Mouse (Mus musculus): ENCODE measurements at regions not wholly inside any gene's neighbourhood (a gene's known extent, or its start where the extent isn't known, plus 50 kb on each side); places are given as distances from the start of the nearest gene placed in this dataset.
"Not testable (repeated sequence)": the region's sequence is repeated elsewhere in the genome, so short reads cannot be mapped to it uniquely, and the experiment has no call there.

GRCm38 (mm10) chr15:5892034-5892433, 407.6 kb upstream of the Dab2 start:
- no peaks in the 10 kb centered on the region for H3K27me3 ChIP-seq (ENCODE audit: control insufficient read depth in 1 of 2, insufficient read depth in 2 of 2, low read length in 2 of 2)
- no peak for TF ChIP-seq GATA1 (IDR thresholded peaks at IDR 0.05; ENCODE audit: low read depth, low read length)
- TF ChIP-seq GABPA (IDR thresholded peaks at IDR 0.05; ENCODE audit: low read depth, low read length) = no peak
- H3K4me1 ChIP-seq (ENCODE audit: control insufficient read depth in 1 of 2, insufficient read depth in 2 of 2, low read length in 2 of 2) = no peaks in the 10 kb centered on the region
- H3K27ac ChIP-seq (ENCODE audit: control insufficient read depth, low read depth, low read length) = no peak overlapping the region
- H3K79me2 ChIP-seq (ENCODE audit: control insufficient read depth, insufficient read depth, low read length, poor library complexity) = no peaks in the 10 kb centered on the region
- no peaks in the 10 kb centered on the region for H3K9me3 ChIP-seq (replicated peaks; ENCODE audit: insufficient read depth, low read length)
- no peak for DNase-seq (ENCODE audit: low read depth, low spot score)
- no peak overlapping the region for H3K4me3 ChIP-seq (ENCODE audit: control insufficient read depth in 1 of 2, insufficient read depth in 1 of 2, low read depth in 2 of 2, low read length in 2 of 2)
- no peaks in the 10 kb centered on the region for H3K36me3 ChIP-seq (ENCODE audit: control insufficient read depth in 1 of 2, insufficient read depth in 2 of 2, low read length in 2 of 2)
- no peak overlapping the region for H3K9ac ChIP-seq (ENCODE audit: control insufficient read depth, low read depth, low read length, poor library complexity, severe bottlenecking)

GRCm38 (mm10) chr15:5895688-5896470, 403.7 kb upstream of the Dab2 start:
- DNase-seq (ENCODE audit: low read depth, low spot score) = not testable (repeated sequence)

GRCm38 (mm10) chr15:5915261-5915660, 384.3 kb upstream of the Dab2 start:
- no peak overlapping the region for H3K27ac ChIP-seq (ENCODE audit: control insufficient read depth, low read depth, low read length)
- no peaks in the 10 kb centered on the region for H3K4me1 ChIP-seq (ENCODE audit: control insufficient read depth in 1 of 2, insufficient read depth in 2 of 2, low read length in 2 of 2)
- no peaks in the 10 kb centered on the region for H3K36me3 ChIP-seq (ENCODE audit: control insufficient read depth in 1 of 2, insufficient read depth in 2 of 2, low read length in 2 of 2)
- no peaks in the 10 kb centered on the region for H3K9me3 ChIP-seq (replicated peaks; ENCODE audit: insufficient read depth, low read length)
- peak; percentile 81 for TF ChIP-seq SMC3 (IDR thresholded peaks at IDR 0.05; ENCODE audit: low read depth, low read length)
- TF ChIP-seq TAL1 (IDR thresholded peaks at IDR 0.05; ENCODE audit: low read length) = no peak
- peak; percentile 39 for TF ChIP-seq ZC3H11A (IDR thresholded peaks at IDR 0.05; ENCODE audit: low read depth, low read length)
- TF ChIP-seq RAD21 (IDR thresholded peaks at IDR 0.05; ENCODE audit: low read depth, low read length) = peak; percentile 55
- no peak for TF ChIP-seq GABPA (IDR thresholded peaks at IDR 0.05; ENCODE audit: low read depth, low read length)
- peak; percentile 18 to 56 (median 22); a peak in 4 of 6 replicates for TF ChIP-seq CTCF (IDR thresholded peaks at IDR 0.05 in 2 of 3, conservative IDR thresholded peaks at IDR 0.05 in 1 of 3; ENCODE audit: control insufficient read depth in 1 of 3, insufficient read depth in 1 of 3, low read depth in 2 of 3, low read length in 3 of 3, poor library complexity in 1 of 3, severe bottlenecking in 1 of 3)
- TF ChIP-seq JUND (IDR thresholded peaks at IDR 0.05; ENCODE audit: low read depth, low read length) = no peak
- TF ChIP-seq ZKSCAN1 (IDR thresholded peaks at IDR 0.05; ENCODE audit: low read depth, low read length) = no peak
- no peak for TF ChIP-seq HCFC1 (IDR thresholded peaks at IDR 0.05; ENCODE audit: low read depth, low read length)
- H3K4me3 ChIP-seq (ENCODE audit: control insufficient read depth in 1 of 2, insufficient read depth in 1 of 2, low read depth in 2 of 2, low read length in 2 of 2) = no peak overlapping the region
- peak; percentile 26 for DNase-seq (ENCODE audit: low read depth, low spot score)
- H3K79me2 ChIP-seq (ENCODE audit: control insufficient read depth, insufficient read depth, low read length, poor library complexity) = no peaks in the 10 kb centered on the region
- H3K27me3 ChIP-seq (ENCODE audit: control insufficient read depth in 1 of 2, insufficient read depth in 2 of 2, low read length in 2 of 2) = no peaks in the 10 kb centered on the region; a peak in 1 of 4 replicates
- no peak overlapping the region for H3K9ac ChIP-seq (ENCODE audit: control insufficient read depth, low read depth, low read length, poor library complexity, severe bottlenecking)

More at GRCm38 (mm10) chr15:5895688-5896470, 403.7 kb upstream of the Dab2 start:
- H3K27me3 ChIP-seq (ENCODE audit: control insufficient read depth in 1 of 2, insufficient read depth in 2 of 2, low read length in 2 of 2); H3K79me2 ChIP-seq (ENCODE audit: control insufficient read depth, insufficient read depth, low read length, poor library complexity); H3K27ac ChIP-seq (ENCODE audit: control insufficient read depth, low read depth, low read length); H3K9me3 ChIP-seq (replicated peaks; ENCODE audit: insufficient read depth, low read length); H3K4me3 ChIP-seq (ENCODE audit: control insufficient read depth in 1 of 2, insufficient read depth in 1 of 2, low read depth in 2 of 2, low read length in 2 of 2); H3K9ac ChIP-seq (ENCODE audit: control insufficient read depth, low read depth, low read length, poor library complexity, severe bottlenecking); H3K36me3 ChIP-seq (ENCODE audit: control insufficient read depth in 1 of 2, insufficient read depth in 2 of 2, low read length in 2 of 2); H3K4me1 ChIP-seq (ENCODE audit: control insufficient read depth in 1 of 2, insufficient read depth in 2 of 2, low read length in 2 of 2): not testable (repeated sequence)

All from MEL (cell line).